Mouse (Mus musculus) testis, adult 2 months (tissue): ENCODE results near the gene Aff3.

ENCODE experiments used
- CTCF ChIP-seq: fragments of 200-500 bp; IDR thresholded peaks from 2 replicates; pipeline ENCODE4 v1.5.1; 2012; ENCODE audit warnings: low read depth, mild to moderate bottlenecking, inconsistent platforms, low read length, moderate library complexity; ENCODE audit not compliant: control insufficient read depth, insufficient read depth, insufficient replicate concordance
- POLR2A ChIP-seq: fragments of 200-500 bp; IDR thresholded peaks from 2 replicates; pipeline ENCODE4 v1.6.1; 2012; ENCODE audit warnings: low read depth, mild to moderate bottlenecking, inconsistent platforms, low read length, moderate library complexity; ENCODE audit not compliant: control insufficient read depth

GRCm38 (mm10) chr1:38251448-38251847 is 413.3 kb downstream of the Aff3 start:
- no peak for TF ChIP-seq CTCF
- TF ChIP-seq POLR2A, result no peak
